Mouse (Mus musculus): ENCODE results near the gene Rnf207. TPM values are rescaled to one million over a fixed set of nuclear protein-coding genes. Genes with fewer than 3 reads are reported as not detected.

The Rnf207 gene
- total RNA-seq, 2 experiments from 2014 or later, result 0.46 to 0.96 TPM

DNA sequence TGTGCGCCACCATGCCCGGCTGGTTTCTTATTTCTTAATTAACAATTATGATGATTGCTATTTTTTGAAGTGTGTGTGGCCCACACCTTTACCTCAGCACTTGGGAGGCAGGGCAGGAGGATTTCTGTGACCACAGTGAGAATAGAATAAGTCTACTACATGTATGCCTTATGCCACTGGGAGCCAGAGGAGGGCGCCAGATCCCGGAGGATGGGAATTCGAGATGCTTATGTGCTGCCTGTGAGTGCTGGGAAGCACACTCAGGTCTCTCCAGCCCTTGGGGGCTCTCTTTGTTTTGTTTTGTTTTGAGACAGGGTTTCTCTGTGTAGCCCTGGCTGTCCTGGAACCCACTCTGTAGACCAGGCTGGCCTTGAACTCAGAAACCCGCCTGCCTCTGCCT lies 9.9 kb upstream of the Rnf207 start:
- DNase-seq, result peak; percentile 62 to 69

DNA sequence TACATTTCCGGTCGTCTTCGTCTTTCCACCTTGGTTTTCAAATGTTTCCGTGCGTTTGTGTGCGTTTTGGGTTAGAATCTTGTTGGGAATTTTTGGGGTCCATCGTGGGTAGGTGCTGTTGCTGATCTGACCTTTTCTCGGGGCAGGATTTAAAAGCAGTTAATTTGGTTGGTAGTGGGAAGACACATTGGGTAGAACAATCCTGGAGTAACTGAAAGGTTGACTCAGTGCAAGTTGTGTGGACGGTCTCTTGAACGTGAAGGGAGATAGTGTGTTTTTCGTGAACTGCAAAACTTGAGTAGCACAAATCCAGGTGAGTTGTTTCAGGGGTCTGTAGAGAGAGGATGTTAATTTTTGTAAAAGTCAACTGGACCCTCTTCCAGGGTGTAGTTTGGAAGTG lies 7.8 kb upstream of the Rnf207 start:
- DNase-seq, result no peak

DNA sequence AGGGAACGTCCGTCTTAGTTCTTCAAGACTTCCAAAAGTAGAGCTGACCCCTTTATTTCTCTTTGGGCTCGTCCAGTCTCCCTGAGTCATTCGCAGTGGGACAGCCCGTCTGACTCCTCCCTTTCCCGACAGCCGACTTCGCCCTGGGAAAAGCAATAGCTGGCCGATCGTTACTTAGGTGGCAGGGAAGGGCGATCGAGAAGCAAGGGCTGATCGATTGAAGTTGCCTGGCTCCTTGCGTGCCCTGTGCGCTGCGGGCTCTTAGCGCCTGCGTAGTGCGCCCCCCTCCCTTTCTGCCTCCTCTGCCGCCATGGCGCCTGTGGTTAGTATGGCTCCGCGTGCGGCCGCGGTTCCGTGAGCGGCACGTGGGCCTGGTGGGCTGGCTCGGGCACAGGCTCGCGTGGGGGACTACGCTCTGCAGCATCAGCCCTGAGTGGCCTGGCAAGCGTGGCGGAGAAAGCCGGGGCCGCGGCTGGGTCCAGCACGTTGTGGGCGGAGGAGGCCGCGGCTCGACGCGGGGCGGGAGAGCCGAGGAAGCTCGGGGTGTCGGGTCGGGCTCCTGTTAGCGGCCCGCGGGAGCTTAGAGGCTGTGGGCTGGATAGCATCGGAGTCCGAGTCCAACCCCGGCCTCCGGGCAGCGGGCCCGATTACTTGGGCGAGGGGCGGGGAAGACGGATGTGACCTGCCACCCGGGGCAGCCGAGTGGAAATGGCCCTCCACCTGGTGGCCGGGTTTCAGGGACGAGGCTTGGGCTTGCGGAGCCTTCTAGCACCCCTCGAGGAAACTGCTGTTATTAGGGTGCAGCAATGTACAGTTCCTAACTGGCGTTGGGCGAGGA lies 7.0 kb upstream of the Rnf207 start, which contains the start of gene Rpl22:
TSS of gene Rpl22 (plus strand) at position 169 of the 838 bp plus-strand sequence.
- peak; percentile 94 to 96 for DNase-seq

- no peak for DNase-seq
Observed at GRCm38 (mm10) chr4:152324641-152325562, 6.1 kb upstream of the Rnf207 start.

DNA sequence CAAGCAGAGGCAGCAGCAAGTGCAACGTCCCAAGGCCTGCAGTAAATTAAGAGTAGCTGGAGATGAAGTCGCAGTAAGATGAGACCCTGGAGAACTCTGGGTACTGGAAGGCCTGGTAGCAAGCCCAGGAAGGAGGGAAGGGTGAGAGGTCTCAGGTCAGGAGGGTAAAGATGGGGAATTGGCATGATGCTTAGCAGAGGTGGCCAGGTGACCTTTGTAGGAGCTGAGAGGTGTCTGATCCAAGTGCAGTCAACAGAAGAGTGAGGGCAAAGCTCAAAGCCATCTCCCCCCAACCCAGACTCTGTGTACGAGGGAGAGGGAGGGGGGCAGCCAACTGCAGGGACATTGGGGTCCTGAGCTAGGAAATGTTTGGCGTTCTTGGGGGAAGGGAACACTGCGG lies 2.7 kb upstream of the Rnf207 start:
- no peak for DNase-seq

DNA sequence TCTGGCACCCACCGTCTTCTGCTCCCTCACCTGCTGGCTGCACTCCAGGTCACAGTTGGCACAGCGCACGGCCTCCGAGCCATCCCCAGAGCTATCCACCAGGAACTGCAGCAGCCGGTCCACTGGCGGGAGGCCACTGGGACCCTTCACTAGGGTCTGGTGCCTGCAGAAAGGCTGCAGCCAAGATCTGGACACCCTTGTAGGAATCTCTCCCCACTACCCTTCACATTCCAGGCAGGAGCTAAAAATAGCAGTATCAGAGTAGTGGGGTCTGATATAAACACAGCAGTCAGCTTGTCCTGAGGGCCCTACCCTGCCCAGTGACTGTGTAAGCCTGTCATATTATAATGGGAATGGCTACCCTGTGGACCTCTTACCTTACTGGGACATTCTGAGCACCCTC lies 1.2 kb downstream of the Rnf207 start:
- DNase-seq, result no peak

- DNase-seq, result no peak
Observed at GRCm38 (mm10) chr4:152315498-152316213, 3.1 kb downstream of the Rnf207 start.

DNA sequence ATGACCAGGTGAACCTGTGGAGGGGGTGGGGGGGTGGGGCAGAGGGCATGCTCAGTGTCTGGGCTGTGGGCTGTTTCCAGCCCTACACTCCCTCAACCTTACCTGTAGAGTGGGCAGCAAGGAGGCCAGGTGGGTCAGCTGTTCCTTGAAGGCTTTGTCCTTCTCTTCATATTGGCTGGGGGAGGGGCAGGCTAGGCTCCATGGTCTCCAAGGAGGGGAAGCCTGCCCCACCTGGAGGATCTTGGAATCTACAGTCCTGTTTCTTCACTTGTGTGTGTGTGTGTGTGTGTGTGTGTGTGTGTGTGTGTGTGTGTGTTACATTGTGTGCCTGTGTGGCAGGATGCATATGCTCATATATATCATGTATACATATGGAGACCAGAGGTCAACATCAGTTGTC lies 4.9 kb downstream of the Rnf207 start:
- DNase-seq, result peak in 1 of 2 experiments; percentile 28

DNA sequence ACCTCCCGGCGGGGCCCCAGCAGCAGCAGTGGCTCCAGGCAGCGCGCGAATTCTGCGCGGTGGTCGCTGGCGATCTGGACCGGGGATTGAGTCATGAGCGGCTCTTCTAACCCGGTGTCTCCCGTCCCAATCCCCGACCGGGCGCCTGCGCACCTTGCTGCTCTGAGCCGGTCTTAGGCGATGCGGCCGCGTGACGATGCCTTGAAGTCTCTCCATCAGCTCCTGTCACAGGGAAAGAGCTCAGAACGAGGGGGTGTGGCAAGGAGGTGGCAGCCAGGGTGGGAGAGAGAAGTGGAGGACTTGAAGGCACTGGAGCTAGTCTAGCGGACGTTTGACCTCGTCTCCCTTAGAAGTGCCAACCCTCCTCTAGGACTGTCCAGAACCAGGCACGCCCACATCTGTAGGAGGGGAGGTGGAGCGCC lies 5.6 kb downstream of the Rnf207 start:
- DNase-seq, result peak; percentile 32 to 43

DNA sequence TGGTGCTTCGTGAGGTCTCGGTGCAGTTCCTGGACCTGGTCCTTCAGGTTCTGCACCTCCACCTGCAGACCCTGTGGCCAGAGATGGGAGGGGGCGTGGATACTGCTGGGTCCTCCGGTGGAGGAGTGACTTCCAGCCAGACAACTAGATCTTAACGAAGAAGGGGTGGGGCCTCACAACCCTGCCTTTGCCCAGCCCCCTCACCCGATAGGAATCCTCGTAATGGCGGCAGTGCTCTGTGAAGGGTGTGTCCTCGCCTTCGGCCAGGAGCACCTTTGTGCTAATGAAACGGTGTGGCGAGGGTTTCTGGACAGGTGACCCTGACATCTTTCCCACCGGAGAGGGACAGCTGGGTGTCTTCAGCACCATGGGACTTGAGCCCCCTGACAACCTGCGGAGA lies 6.6 kb downstream of the Rnf207 start:
- DNase-seq, result no peak

- peak; percentile 66 to 69 for DNase-seq
Observed at GRCm38 (mm10) chr4:152307542-152307941, 11.3 kb downstream of the Rnf207 start.

GRCm38 (mm10) chr4:152305991-152306390 lies 12.8 kb downstream of the Rnf207 start:
- no peak for DNase-seq

GRCm38 (mm10) chr4:152304685-152305084 lies 14.1 kb downstream of the Rnf207 start:
- DNase-seq, result no peak

- DNase-seq, result no peak
Observed at GRCm38 (mm10) chr4:152303172-152303571, 15.6 kb downstream of the Rnf207 start.

- peak in 1 of 2 experiments; percentile 47 for DNase-seq
Observed at GRCm38 (mm10) chr4:152302012-152302411, 16.8 kb downstream of the Rnf207 start.

- no peak for DNase-seq
Observed at GRCm38 (mm10) chr4:152300375-152300774, 18.4 kb downstream of the Rnf207 start.

- DNase-seq, result no peak
Observed at GRCm38 (mm10) chr4:152298836-152299235, 20.0 kb downstream of the Rnf207 start.

DNA sequence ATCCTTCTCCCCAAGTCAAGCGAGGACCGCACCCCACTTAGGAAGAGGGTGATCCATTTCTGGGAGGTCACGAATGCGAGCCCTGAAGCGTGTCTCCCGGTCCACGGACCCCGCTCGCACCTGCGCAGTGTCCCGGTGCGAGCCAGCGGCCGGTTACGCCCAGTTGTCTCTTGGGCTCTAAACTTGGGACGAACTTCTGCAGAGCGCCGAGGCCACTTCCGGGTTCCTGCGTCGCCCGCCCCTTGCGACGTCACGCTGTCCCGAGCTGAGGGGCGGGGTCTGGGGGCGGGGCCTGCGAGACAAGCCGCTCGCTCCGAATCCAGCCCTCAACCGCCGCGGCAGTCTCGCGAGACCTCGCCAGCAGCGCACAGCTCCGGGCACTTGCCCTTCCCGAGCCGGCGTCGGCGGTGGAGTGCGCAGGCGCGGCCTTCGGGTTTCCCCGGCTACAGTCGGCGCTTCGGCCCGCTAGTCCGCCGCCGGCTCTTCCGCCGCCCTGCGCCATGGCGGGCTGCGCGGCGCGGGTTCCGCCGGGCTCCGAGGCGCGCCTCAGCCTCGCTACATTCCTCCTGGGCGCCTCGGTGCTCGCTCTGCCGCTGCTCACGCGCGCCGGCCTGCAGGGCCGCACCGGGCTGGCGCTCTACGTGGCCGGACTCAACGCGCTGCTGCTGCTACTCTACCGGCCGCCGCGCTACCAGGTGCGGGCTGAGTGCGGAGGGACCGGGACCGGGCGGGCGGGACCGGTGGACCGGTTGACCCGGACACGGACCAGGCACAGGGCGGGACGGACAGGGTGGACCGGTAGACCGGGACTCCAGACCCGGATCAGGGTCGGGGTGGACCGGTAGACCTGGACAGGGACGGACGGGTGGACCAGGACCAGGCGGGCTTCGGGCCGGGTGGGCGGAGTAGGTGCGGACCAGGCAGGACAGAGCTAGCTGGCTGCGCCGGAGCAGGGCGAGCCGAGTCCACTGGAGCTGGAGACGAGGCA lies 21.6 kb downstream of the Rnf207 start, which contains the start of gene Icmt:
TSS of gene Icmt (plus strand) at position 354 of the 988 bp plus-strand sequence.
- peak; percentile 100 for DNase-seq

- DNase-seq, result no peak
Observed at GRCm38 (mm10) chr4:152296371-152296770, 22.4 kb downstream of the Rnf207 start.

DNA sequence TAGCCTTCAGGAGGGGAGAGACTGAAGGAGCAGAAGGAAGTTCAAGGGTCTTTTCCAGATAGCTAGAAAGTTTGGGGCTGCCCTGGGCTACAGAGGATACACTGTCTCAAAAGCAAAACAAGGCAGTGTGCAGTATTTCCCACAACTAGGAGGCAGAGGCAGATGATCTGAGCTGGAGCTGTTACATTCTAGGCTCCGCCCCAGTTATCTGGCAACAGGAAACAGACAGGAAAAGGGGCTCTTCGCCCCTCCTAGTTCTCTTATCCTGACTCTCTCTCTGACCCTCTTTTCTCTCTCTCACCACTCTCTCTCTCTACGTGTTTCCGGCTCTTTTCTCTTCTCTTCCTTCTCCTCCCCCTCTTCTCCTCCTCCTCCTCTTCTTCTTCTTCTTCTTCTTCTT lies 22.9 kb downstream of the Rnf207 start:
- DNase-seq, result no peak

All from adrenal gland, postnatal 36 days (tissue).